Mouse (Mus musculus) lung, adult 2 months (tissue): ENCODE data around the gene Mtfp1.

ENCODE experiments used
- CTCF ChIP-seq: fragments of 200-500 bp; IDR thresholded peaks from 2 replicates; pipeline ENCODE4 v1.5.1; 2011; ENCODE audit warnings: mild to moderate bottlenecking, low read length, control low read depth; ENCODE audit not compliant: insufficient read depth
- POLR2A ChIP-seq: fragments of 200-500 bp; IDR thresholded peaks from 2 replicates; pipeline ENCODE4 v1.6.1; 2011; ENCODE audit warnings: low read depth, mild to moderate bottlenecking, control low read depth, low read length, borderline replicate concordance; ENCODE audit errors: extremely low read depth

- no peak for TF ChIP-seq CTCF
- TF ChIP-seq POLR2A, result no peak
These were observed 1.5 kb downstream of the Mtfp1 start for GRCm38 (mm10) chr11:4093459-4094377.
